Mouse (Mus musculus) hindbrain, embryonic 10.5 days (tissue): ENCODE results near the gene Syce1l. TPM values are rescaled to one million over a fixed set of nuclear protein-coding genes. Genes with fewer than 3 reads are reported as not detected.

Source experiments
- DNase-seq: peaks from one replicate; pipeline ENCODE4 v3.0.0-alpha.2; 2017; ENCODE audit warnings: low spot score
- H3K27ac ChIP-seq: fragments of 300-500 bp; sonication (generic); 2 replicates; pipeline ENCODE4 v1.5.1; 2016; ENCODE audit warnings: mild to moderate bottlenecking, moderate library complexity
- H3K27me3 ChIP-seq: fragments of 300-500 bp; sonication (generic); 2 replicates; pipeline ENCODE4 v1.6.1; 2016; ENCODE audit warnings: mild to moderate bottlenecking; ENCODE audit not compliant: poor library complexity, insufficient read depth, severe bottlenecking
- H3K36me3 ChIP-seq: fragments of 300-500 bp; sonication (generic); 2 replicates; pipeline ENCODE4 v1.6.1; 2016; ENCODE audit warnings: mild to moderate bottlenecking, moderate library complexity
- H3K4me1 ChIP-seq: fragments of 300-500 bp; sonication (generic); replicated peaks from 2 replicates; pipeline ENCODE4 v1.6.1; 2016; ENCODE audit warnings: mild to moderate bottlenecking
- H3K4me3 ChIP-seq: fragments of 300-500 bp; sonication (generic); 2 replicates; pipeline ENCODE4 v1.5.1; 2016; ENCODE audit warnings: mild to moderate bottlenecking, moderate library complexity
- H3K9me3 ChIP-seq: fragments of 300-500 bp; sonication (generic); 2 replicates; pipeline ENCODE4 v1.6.1; 2016; ENCODE audit warnings: mild to moderate bottlenecking, moderate library complexity
- WGBS: fragments of 180-500 bp; shearing (Covaris S2); methylation state at CpG from one replicate; pipeline ENCODE4 v1.1.7; 2016; 5-methylcytosine and 5-hydroxymethylcytosine counted together
- polyA plus RNA-seq: library from polyadenylated mRNA; unstranded; fragments of >200 nt; fragmentation: Nextera tagmentation; extraction: Ambion mirVana; gene quantifications from 2 replicates; pipeline ENCODE4 v1.2.1, GENCODE M21; 2016

Syce1l gene
- polyA plus RNA-seq, 1 experiment from 2014 or later, result not detected

DNA sequence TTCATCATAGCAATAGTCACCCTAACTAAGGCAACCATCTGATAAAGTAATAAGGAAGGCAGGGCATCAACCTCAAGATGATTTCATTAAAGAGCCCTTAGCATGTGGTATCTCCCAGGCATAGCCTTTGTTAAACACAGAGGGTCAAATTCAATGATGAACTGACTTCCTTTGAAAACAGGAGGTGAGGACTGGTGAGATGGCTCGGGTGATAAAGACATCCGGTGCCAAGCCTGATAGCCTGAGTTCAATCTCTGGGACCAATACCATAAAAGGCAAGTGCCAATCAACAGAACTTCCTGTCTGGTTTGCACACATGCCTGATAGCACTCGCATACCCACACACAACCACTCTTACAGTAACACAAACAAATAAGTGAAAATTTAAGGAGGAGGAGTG, 36.3 kb downstream of the Syce1l start:
- WGBS, result 83% methylated on average over 3 of the region's 3 CpGs
- Histone ChIP-seq H3K36me3 (no peaks in the 10 kb centered on the region), H3K4me3 (no peak overlapping the region)

GRCm38 (mm10) chr8:113687889-113688542, 45.0 kb downstream of the Syce1l start:
- WGBS, result 81% methylated on average over 17 of the region's 17 CpGs
- Histone ChIP-seq H3K36me3 (no peaks in the 10 kb centered on the region), H3K27ac (peak overlapping the region; percentile 40; the same call in 1 of the 2 replicates), H3K4me1 (no peaks in the 10 kb centered on the region), H3K9me3 (no peaks in the 10 kb centered on the region), H3K27me3 (no peaks in the 10 kb centered on the region), H3K4me3 (no peak overlapping the region)
- DNase-seq, result no peak

More for the DNA sequence above, 36.3 kb downstream of the Syce1l start:
- no peaks in the 10 kb centered on the region for H3K27me3 ChIP-seq
- no peaks in the 10 kb centered on the region for H3K4me1 ChIP-seq
- H3K27ac ChIP-seq, result no peak overlapping the region
- DNase-seq, result no peak
- H3K9me3 ChIP-seq, result no peaks in the 10 kb centered on the region

- no peaks in the 10 kb centered on the region for H3K27me3 ChIP-seq
- WGBS, result 92% methylated on average over 8 of the region's 8 CpGs
- no peaks in the 10 kb centered on the region for H3K9me3 ChIP-seq
- no peak for DNase-seq
- H3K4me1 ChIP-seq, result no peaks in the 10 kb centered on the region
- no peak overlapping the region for H3K4me3 ChIP-seq
- H3K27ac ChIP-seq, result no peak overlapping the region
- H3K36me3 ChIP-seq, result no peaks in the 10 kb centered on the region
Measured at GRCm38 (mm10) chr8:113688543-113688915, 45.5 kb downstream of the Syce1l start.

GRCm38 (mm10) chr8:113691622-113692343, 48.8 kb downstream of the Syce1l start:
- Histone ChIP-seq H3K27ac (0 out of 2 replicates have a peak overlapping the region, but pooled peaks have one; percentile 29), H3K27me3 (no peaks in the 10 kb centered on the region), H3K36me3 (no peaks in the 10 kb centered on the region), H3K4me1 (no peaks in the 10 kb centered on the region), H3K4me3 (no peak overlapping the region), H3K9me3 (no peaks in the 10 kb centered on the region)
- WGBS, result 84% methylated on average over 14 of the region's 14 CpGs
- DNase-seq, result no peak

DNA sequence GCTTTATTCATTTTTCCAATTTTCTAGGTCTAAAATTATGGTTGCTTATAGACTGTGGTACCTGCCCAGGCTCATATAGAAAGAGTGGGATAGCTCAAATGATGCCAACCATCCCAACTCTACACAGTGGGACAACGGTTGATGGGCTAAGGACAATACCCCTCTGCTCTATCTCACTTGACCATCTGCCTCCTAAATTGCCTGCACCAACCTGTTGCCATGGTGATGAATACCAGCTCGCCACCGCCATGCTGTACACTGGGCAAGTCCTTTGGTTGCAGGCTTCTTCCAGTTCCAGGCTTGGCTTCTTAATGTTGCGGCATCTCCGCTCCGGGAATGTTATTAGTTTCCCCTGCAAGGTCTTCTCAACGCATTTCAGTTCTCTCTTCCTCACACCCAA, 62.0 kb downstream of the Syce1l start:
- peak; percentile 35 for DNase-seq
- Histone ChIP-seq H3K27ac (no peak overlapping the region), H3K4me1 (peaks cover 18% of the 10 kb centered on the region), H3K36me3 (no peaks in the 10 kb centered on the region), H3K9me3 (no peaks in the 10 kb centered on the region), H3K27me3 (no peaks in the 10 kb centered on the region), H3K4me3 (no peak overlapping the region)
- 60% methylated on average over 7 of the region's 7 CpGs for WGBS

Other genes with a start within 250 kb of the Syce1l start
- 10.2 and 11.5 TPM in 2 replicates for gene Mon1b, start 7.6 kb upstream of the Syce1l start, polyA plus RNA-seq
- 0.73 and 1.0 TPM in 2 replicates for gene Adamts18, start 205.5 kb downstream of the Syce1l start, polyA plus RNA-seq